Mouse (Mus musculus) common myeloid progenitor, adult 5-6 weeks (primary cell): Measurements from ENCODE around the gene Hspb1. TPM values are rescaled to one million over a fixed set of nuclear protein-coding genes. Genes with fewer than 3 reads are reported as not detected.

ENCODE experiments used
- ATAC-seq: replicated peaks from 2 replicates; pipeline ENCODE4 v1.8.0; 2016; ENCODE audit warnings: low read depth, mild to moderate bottlenecking, moderate TSS enrichment, inconsistent platforms; ENCODE audit not compliant: poor library complexity, severe bottlenecking
- total RNA-seq: library from RNA; stranded (forward); fragments of 200-1000, 187-1606 nt; gene quantifications from 2 replicates; pipeline ENCODE4 v1.2.3, GENCODE M21; 2017

Gene Hspb1
- total RNA-seq, 1 experiment from 2014 or later: 0.46 TPM

DNA sequence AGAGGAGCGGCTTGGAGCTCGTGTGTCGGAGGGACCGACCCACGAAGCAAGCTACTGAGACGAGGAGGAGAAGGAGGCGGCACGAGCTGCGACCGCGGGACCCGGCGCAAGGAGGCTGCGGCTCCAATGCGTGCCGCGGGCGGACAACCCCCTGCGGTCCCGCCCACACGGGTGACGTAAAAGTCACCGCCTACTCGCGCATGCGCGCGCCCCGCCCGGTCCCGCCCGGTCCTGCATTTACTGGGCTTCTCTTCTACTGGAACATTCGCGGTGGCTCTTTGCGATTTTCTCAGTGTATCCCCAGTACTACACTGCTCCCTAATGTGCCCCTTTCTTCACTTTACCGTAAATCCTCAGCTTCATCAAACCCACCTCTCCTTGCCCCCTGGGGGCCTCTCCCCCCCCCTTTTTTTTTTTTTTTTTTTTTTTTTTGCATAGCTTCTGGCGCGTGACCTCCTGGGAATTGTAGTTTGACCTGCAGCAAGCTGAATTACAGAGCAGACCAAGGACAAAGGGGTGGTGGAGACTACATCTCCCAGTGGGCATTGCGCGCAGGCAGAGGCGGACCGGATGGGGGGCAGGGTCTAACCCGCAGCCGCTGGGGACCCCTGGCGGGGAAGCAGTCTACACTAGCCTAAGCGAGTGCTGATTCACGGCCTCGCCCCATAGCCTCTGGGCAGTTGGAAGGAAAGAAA is 46.9 kb downstream of the Hspb1 start, which contains the start of gene Ywhag:
Gene Ywhag (minus strand): TSS at position 136 of the 695 bp plus-strand sequence.
- ATAC-seq: peak; percentile 91

DNA sequence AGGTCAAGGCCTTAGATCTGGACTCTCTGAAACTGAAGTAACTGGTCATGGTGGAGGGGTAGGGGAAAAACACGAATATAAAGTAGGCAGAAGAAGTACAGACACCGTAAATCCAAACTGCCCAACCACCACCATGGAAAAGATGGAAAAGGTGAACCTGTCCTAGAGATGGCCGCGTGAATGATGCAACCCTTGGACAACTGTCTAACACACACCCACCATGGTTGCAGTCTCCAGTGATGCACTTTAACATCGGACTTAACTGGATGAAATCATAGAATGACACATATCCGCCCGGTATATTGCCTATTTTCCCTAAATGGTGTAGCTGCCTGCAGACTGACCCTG is 47.4 kb downstream of the Hspb1 start:
- 0 out of 2 replicates have a peak, but pooled peaks have one; percentile 0 for ATAC-seq

DNA sequence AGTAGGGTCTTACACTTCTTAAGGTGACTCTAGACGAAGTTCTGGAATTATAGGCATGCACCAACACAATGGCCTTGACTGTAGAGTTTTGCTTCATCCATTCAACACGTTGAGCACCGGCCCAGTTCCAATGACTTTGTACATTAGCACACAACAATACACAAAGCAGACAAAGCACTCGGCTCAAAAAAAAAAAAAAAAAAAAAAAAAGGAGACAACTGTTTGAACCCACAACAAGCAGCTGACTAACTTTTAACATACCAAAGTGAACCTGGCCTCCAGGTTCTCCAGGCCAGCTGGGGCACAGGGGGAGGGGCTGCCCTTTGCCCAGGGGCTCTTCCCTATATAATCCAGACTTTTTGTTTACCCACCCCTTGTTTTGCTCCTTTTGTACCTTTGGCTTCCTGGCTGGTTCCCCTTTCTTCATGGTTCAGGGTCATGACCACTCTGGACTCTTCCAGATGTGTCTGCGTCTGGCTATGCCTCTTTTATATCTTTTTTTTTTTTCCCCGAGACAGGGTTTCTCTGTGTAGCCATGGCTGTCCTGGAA is 48.0 kb downstream of the Hspb1 start:
- ATAC-seq: no peak

Other genes with a start within 250 kb of the Hspb1 start
- 55.7 and 72.0 TPM in 2 replicates for gene Por, start 217.9 kb upstream of the Hspb1 start, total RNA-seq
- gene Tmem120a, start 143.5 kb upstream of the Hspb1 start, total RNA-seq: 8.5 and 12.4 TPM in 2 replicates
- not detected in 2 replicates for gene Styxl1, start 109.5 kb upstream of the Hspb1 start, total RNA-seq
- gene Mdh2, start 109.4 kb upstream of the Hspb1 start, total RNA-seq: 189 and 208 TPM in 2 replicates
- gene Srrm3, start 81.0 kb upstream of the Hspb1 start, total RNA-seq: not detected in 2 replicates
- gene Ywhag, start 46.7 kb downstream of the Hspb1 start, total RNA-seq: 79.8 and 122 TPM in 2 replicates
- 1.0 and 1.3 TPM in 2 replicates for gene Ssc4d, start 86.6 kb downstream of the Hspb1 start, total RNA-seq
- not detected in 2 replicates for gene Zp3, start 92.2 kb downstream of the Hspb1 start, total RNA-seq
- gene Dtx2, start 106.9 kb downstream of the Hspb1 start, total RNA-seq: 4.8 and 5.9 TPM in 2 replicates
- not detected in 2 replicates for gene Upk3b, start 150.6 kb downstream of the Hspb1 start, total RNA-seq
- not detected in 2 replicates for gene Upk3bl, start 166.6 kb downstream of the Hspb1 start, total RNA-seq
- 23.9 and 35.9 TPM in 2 replicates for gene Rasa4, start 196.0 kb downstream of the Hspb1 start, total RNA-seq
- gene Polr2j, start 228.7 kb downstream of the Hspb1 start, total RNA-seq: 158 and 163 TPM in 2 replicates
- gene Lrwd1, start 248.2 kb downstream of the Hspb1 start, total RNA-seq: 48.9 and 57.0 TPM in 2 replicates
- 11.8 and 14.3 TPM in 2 replicates for gene Alkbh4, start 248.2 kb downstream of the Hspb1 start, total RNA-seq